Mouse (Mus musculus) monocyte, adult 5-6 weeks (primary cell): ENCODE data around the gene Sit1. TPM values are rescaled to one million over a fixed set of nuclear protein-coding genes. Genes with fewer than 3 reads are reported as not detected.

ENCODE experiments used
- ATAC-seq: fragments of 153-309, 156-312 bp; replicated peaks from 2 replicates; pipeline ENCODE4 v1.8.0; 2017; ENCODE audit warnings: mild to moderate bottlenecking; ENCODE audit not compliant: low TSS enrichment, insufficient number of reproducible peaks, severe bottlenecking, poor library complexity, low FRiP score
- total RNA-seq: library from RNA; stranded (forward); fragments of 200-1000, 200-491, 200-594 nt; gene quantifications from 3 replicates; pipeline ENCODE4 v1.2.3, GENCODE M21; 2017

Sit1 gene
- total RNA-seq, 1 experiment from 2014 or later = 5.0 TPM

GRCm38 (mm10) chr4:43442044-43442443 is 41.5 kb downstream of the Sit1 start:
- peak; percentile 96 for ATAC-seq

- no peak for ATAC-seq
Measured at GRCm38 (mm10) chr4:43441639-43442038, 41.9 kb downstream of the Sit1 start, which contains the start of gene Tesk1. Gene Tesk1, plus strand, starts transcription at chr4:43441939.

GRCm38 (mm10) chr4:43432832-43433231 is 50.7 kb downstream of the Sit1 start:
- ATAC-seq = no peak

Other genes starting within 250 kb of the Sit1 start
- 0.19 to 0.95 TPM (median 0.53 TPM) in 3 replicates for gene Atp8b5, start 216.6 kb downstream of the Sit1 start, total RNA-seq
- 0.43 to 7.6 TPM in 2 of 3 replicates, not detected in the other for gene Rusc2, start 101.8 kb downstream of the Sit1 start, total RNA-seq
- gene Fam166b, start 54.6 kb downstream of the Sit1 start, total RNA-seq = 1.1 to 2.8 TPM in 2 of 3 replicates, not detected in the other
- gene Tesk1, start 41.8 kb downstream of the Sit1 start, total RNA-seq = 12.8 to 21.7 TPM (median 12.9 TPM) in 3 replicates
- gene Cd72, start 29.1 kb downstream of the Sit1 start, total RNA-seq = 76.6 to 146 TPM (median 108 TPM) in 3 replicates
- gene Ccdc107, start 9.2 kb upstream of the Sit1 start, total RNA-seq = 21.2 to 29.5 TPM (median 29.3 TPM) in 3 replicates
- 0.97 to 3.4 TPM (median 2.1 TPM) in 3 replicates for gene Arhgef39, start 16.0 kb upstream of the Sit1 start, total RNA-seq
- gene Car9, start 23.2 kb upstream of the Sit1 start, total RNA-seq = 0.75 to 1.7 TPM (median 1.0 TPM) in 3 replicates
- gene Tpm2, start 40.0 kb upstream of the Sit1 start, total RNA-seq = 4.7 TPM in 1 of 3 replicates, not detected in the others
- 80.3 to 165 TPM (median 108 TPM) in 3 replicates for gene Creb3, start 78.6 kb upstream of the Sit1 start, total RNA-seq
- 816 to 935 TPM (median 878 TPM) in 3 replicates for gene Tln1, start 79.0 kb upstream of the Sit1 start, total RNA-seq
- gene Rgp1, start 95.0 kb upstream of the Sit1 start, total RNA-seq = 17.8 to 28.6 TPM (median 28.5 TPM) in 3 replicates
- gene Gba2, start 95.1 kb upstream of the Sit1 start, total RNA-seq = 9.3 to 22.3 TPM (median 9.7 TPM) in 3 replicates
- 0.48 TPM in 1 of 3 replicates, not detected in the others for gene Msmp, start 100.8 kb upstream of the Sit1 start, total RNA-seq
- 0.19 to 0.38 TPM in 2 of 3 replicates, not detected in the other for gene Npr2, start 148.2 kb upstream of the Sit1 start, total RNA-seq
- gene Spag8, start 169.9 kb upstream of the Sit1 start, total RNA-seq = not detected in 3 replicates
- gene Hint2, start 172.7 kb upstream of the Sit1 start, total RNA-seq = 21.5 to 26.1 TPM (median 25.9 TPM) in 3 replicates
- gene Tmem8b, start 185.2 kb upstream of the Sit1 start, total RNA-seq = 0.19 to 0.32 TPM (median 0.19 TPM) in 3 replicates
- 0.68 to 1.0 TPM (median 0.96 TPM) in 3 replicates for gene Fam221b, start 185.4 kb upstream of the Sit1 start, total RNA-seq
- 0.53 TPM in 1 of 3 replicates, not detected in the others for gene Olfr70, start 217.1 kb upstream of the Sit1 start, total RNA-seq
- gene Olfr71, start 226.5 kb upstream of the Sit1 start, total RNA-seq = not detected in 3 replicates
- gene Hrct1, start 243.5 kb upstream of the Sit1 start, total RNA-seq = not detected in 3 replicates
- gene Spaar, start 246.3 kb upstream of the Sit1 start, total RNA-seq = not detected in 3 replicates